Mouse (Mus musculus) stomach, postnatal 0 days (tissue): ENCODE measurements around the gene Pgm5.

Source experiments
- CTCF ChIP-seq: IDR thresholded peaks from 2 replicates; pipeline ENCODE4 v1.5.1; 2016; ENCODE audit warnings: antibody characterized with exemption, low read depth, mild to moderate bottlenecking, moderate library complexity
- EP300 ChIP-seq: optimal IDR thresholded peaks from 2 replicates; pipeline ENCODE3; 2016; ENCODE audit warnings: antibody characterized with exemption

DNA sequence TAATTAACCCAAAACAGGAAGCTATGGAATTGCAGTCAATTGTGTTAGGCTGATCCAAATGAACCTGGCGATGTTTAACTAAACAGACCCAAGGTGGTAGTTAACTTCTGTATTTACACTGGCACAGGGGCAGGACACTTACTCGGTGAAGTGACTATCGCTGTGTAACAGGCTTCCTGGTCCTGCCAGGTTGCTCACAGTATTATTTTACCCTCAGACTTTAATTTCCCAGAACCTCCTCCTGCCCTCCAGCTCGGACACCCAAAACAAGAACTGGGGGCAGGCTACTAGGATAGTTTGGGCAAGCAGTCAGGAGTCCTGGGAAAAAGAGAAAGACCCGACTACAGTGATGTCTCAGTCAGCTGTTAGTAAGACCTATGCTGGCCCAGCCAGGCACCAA is 68.8 kb downstream of the Pgm5 start:
- no peak for TF ChIP-seq CTCF
- TF ChIP-seq EP300 = no peak
